Mouse (Mus musculus): ENCODE data around the gene Tor2a. TPM values are rescaled to one million over a fixed set of nuclear protein-coding genes. Genes with fewer than 3 reads are reported as not detected.

The Tor2a gene
- polyA plus RNA-seq, 1 experiment from 2014 or later: 74.9 TPM

DNA sequence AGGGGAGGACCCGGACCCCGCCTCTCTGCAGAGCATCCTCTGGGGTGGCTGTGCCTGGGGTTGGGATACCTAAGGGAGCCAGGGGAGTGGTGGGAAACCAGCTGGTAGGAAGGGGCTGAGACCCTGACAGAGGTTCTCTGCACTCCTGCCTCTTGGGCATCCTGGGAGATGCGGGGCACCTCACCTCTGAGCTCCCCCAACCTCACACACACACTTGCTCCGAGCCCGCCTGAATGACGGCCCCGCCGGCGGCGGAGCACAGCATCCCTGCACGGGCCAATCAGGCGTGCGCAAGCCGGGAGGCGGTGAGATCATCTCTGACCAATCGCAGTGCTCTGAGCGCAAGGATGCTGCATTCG, 14.9 kb upstream of the Tor2a start:
- Histone ChIP-seq H3K4me2 (ENCODE audit: low read length) (peak overlapping the region; percentile 70; the same call in 1 of the 2 replicates), H3K4me3 (replicated peaks; ENCODE audit: low read depth, low read length) (0 out of 2 replicates have a peak overlapping the region, but pooled peaks have one; percentile 28), H3K27ac (no peak overlapping the region), H3K9ac (ENCODE audit: low read depth, low read length) (no peak overlapping the region), H3K4me1 (replicated peaks; ENCODE audit: insufficient read depth, low read length) (peaks cover 13% of the 10 kb centered on the region; the same call in 1 of the 2 replicates), H3K36me3 (ENCODE audit: insufficient read depth, low read length) (peaks cover 7% of the 10 kb centered on the region; the same call in 1 of the 2 replicates), H3K27me3 (ENCODE audit: insufficient read depth, low read length) (no peaks in the 10 kb centered on the region; the same call in 1 of the 2 replicates), H3K9me3 (replicated peaks; ENCODE audit: low read length) (no peaks in the 10 kb centered on the region)
- TF ChIP-seq CTCF (IDR thresholded peaks at IDR 0.05; ENCODE audit: low read depth): no peak
- peak; percentile 38; the same call in 1 of the 2 replicates for ATAC-seq (replicated peaks; ENCODE audit: low FRiP score, low read depth)
- DNase-seq (ENCODE audit: low spot score): no peak
- 25% methylated on average over 18 of the region's 18 CpGs for WGBS

DNA sequence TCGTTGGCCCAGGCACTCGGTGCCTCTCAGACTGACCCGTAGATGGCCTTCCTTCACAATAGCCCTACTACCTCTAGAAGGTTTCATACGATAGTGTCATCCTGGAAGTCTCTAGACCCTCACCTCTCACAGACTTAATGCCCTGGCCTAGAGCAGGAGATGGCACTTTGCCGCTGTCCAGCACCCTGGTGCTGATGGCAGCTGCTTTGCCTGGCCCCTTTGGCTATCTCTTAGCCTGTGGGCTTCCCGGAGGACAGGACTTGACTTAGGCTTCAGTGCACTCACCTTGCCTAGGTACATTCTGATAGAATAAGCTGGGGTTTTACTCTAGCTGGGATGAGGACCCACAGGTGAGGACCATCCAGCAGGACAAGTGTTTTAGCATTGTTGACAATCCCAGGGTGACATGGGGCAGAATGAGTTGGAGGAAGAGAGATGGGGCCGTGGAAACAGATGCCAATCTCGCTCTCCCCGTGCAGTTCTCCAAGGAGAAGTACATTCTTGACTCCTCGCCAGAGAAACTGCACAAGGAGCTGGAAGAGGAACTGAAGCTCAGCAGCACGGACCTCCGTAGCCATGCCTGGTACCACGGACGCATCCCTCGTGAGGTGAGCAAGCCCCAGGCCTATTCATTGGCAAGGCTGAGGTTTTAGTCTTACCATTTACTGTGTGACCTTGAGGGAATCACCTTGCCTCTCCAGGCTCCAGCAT, 12.6 kb upstream of the Tor2a start:
- Histone ChIP-seq H3K4me1 (replicated peaks; ENCODE audit: insufficient read depth, low read length) (peaks cover 13% of the 10 kb centered on the region; the same call in 1 of the 2 replicates), H3K4me3 (replicated peaks; ENCODE audit: low read depth, low read length) (no peak overlapping the region), H3K27ac (no peak overlapping the region), H3K9me3 (replicated peaks; ENCODE audit: low read length) (no peaks in the 10 kb centered on the region), H3K36me3 (ENCODE audit: insufficient read depth, low read length) (peaks cover 7% of the 10 kb centered on the region; the same call in 1 of the 2 replicates), H3K9ac (ENCODE audit: low read depth, low read length) (no peak overlapping the region), H3K4me2 (ENCODE audit: low read length) (no peak overlapping the region), H3K27me3 (ENCODE audit: insufficient read depth, low read length) (no peaks in the 10 kb centered on the region; the same call in 1 of the 2 replicates)
- no peak for ATAC-seq (replicated peaks; ENCODE audit: low FRiP score, low read depth)
- TF ChIP-seq CTCF (IDR thresholded peaks at IDR 0.05; ENCODE audit: low read depth): no peak
- WGBS: 71% methylated on average over 15 of the region's 15 CpGs
- DNase-seq (ENCODE audit: low spot score): no peak

DNA sequence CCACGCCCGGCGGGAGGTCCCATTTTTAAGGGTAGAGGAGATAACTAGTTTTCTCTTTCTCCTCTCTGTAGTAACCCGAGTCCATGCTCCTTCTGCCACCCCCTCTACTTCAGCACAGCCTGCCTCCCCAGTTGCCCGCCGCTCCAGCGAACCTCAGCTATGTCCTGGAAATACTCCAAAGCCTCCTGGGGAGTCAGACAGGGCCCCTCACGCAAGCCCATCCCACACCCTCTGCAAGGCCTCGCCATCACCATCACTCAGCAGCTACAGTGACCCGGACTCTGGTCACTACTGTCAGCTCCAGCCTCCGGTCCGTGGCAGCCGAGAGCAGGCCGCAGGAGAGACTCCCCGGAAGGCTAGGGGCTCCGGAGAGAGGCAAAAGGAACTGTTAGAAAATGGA, 8.0 kb upstream of the Tor2a start:
- Histone ChIP-seq H3K9ac (ENCODE audit: low read depth, low read length) (no peak overlapping the region), H3K4me2 (ENCODE audit: low read length) (no peak overlapping the region), H3K9me3 (replicated peaks; ENCODE audit: low read length) (no peaks in the 10 kb centered on the region), H3K36me3 (ENCODE audit: insufficient read depth, low read length) (peaks cover 33% of the 10 kb centered on the region; the same call in 1 of the 2 replicates), H3K4me1 (replicated peaks; ENCODE audit: insufficient read depth, low read length) (0 out of 2 replicates have a peak, but pooled peaks cover 5% of the 10 kb centered on the region), H3K27ac (no peak overlapping the region), H3K4me3 (replicated peaks; ENCODE audit: low read depth, low read length) (no peak overlapping the region), H3K27me3 (ENCODE audit: insufficient read depth, low read length) (no peaks in the 10 kb centered on the region)
- WGBS: 80% methylated on average over 16 of the region's 16 CpGs
- no peak for ATAC-seq (replicated peaks; ENCODE audit: low FRiP score, low read depth)
- DNase-seq (ENCODE audit: low spot score): no peak
- TF ChIP-seq CTCF (IDR thresholded peaks at IDR 0.05; ENCODE audit: low read depth): no peak

DNA sequence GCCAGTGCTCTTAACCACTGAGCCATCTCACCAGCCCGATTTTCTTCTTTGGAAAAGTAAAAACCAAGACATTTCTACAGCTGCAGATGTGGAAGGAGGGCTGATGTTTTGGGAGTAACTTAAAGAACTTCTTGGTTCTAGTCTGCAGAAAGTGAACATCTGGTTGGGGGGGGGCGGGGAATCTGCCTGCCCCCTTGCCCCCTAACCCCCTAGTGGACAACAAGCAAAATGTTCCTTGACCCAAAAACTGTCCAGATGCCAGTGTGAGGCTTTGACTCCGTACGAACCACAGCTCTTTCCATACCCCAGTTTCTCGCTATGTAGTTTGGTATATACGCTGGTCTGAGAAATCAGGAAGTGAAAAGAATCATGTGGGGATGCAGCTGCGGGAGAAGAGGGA, 6.8 kb upstream of the Tor2a start:
- H3K36me3 ChIP-seq (ENCODE audit: insufficient read depth, low read length): peaks cover 40% of the 10 kb centered on the region; the same call in 1 of the 2 replicates
- H3K9ac ChIP-seq (ENCODE audit: low read depth, low read length): no peak overlapping the region
- 79% methylated on average over 7 of the region's 7 CpGs for WGBS

DNA sequence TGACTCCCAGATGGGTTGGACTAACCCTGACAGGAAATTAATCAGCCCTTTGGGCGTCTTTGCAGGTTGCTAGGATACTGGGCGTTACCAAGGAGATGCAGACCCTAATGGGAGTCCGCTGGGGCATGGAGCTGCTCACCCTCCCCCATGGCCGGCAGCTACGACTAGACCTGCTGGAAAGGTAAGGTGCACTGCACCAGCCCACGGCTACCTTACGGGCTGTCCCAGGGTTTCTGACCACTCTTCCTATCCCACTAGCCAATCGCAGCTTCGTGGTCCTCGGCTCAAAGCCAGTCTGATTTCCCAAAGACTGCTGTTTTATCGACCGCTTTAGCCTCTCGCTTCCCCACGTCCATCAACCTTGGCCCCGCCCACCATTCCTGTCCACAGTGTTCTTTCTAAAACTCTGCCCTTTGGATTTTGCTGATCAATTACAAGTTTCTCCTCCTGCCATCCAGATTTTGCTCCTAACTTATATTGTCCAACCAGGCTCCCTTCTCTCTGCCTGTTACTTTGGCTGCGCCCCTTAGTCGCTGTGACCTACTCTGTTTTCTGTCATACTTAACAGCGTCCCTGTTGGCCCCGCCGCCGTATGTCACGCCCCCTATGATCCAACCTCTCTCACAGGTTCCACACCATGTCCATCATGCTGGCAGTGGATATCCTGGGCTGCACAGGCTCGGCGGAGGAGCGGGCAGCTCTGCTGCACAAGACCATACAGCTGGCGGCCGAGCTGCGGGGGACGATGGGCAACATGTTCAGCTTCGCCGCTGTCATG, 6.0 kb upstream of the Tor2a start:
- peak; percentile 91 for ATAC-seq (replicated peaks; ENCODE audit: low FRiP score, low read depth)
- Histone ChIP-seq H3K4me3 (replicated peaks; ENCODE audit: low read depth, low read length) (peak overlapping the region; percentile 26), H3K27ac (peak overlapping the region; percentile 3), H3K9me3 (replicated peaks; ENCODE audit: low read length) (no peaks in the 10 kb centered on the region), H3K4me1 (replicated peaks; ENCODE audit: insufficient read depth, low read length) (0 out of 2 replicates have a peak, but pooled peaks cover 5% of the 10 kb centered on the region), H3K36me3 (ENCODE audit: insufficient read depth, low read length) (peaks cover 35% of the 10 kb centered on the region; the same call in 1 of the 2 replicates), H3K27me3 (ENCODE audit: insufficient read depth, low read length) (no peaks in the 10 kb centered on the region), H3K4me2 (ENCODE audit: low read length) (peak overlapping the region; percentile 61), H3K9ac (ENCODE audit: low read depth, low read length) (no peak overlapping the region)
- peak; percentile 22; the same call in 1 of the 2 replicates for TF ChIP-seq CTCF (IDR thresholded peaks at IDR 0.05; ENCODE audit: low read depth)
- WGBS: 21% methylated on average over 31 of the region's 31 CpGs
- peak; percentile 85 for DNase-seq (ENCODE audit: low spot score)

More for the DNA sequence above, 6.8 kb upstream of the Tor2a start:
- TF ChIP-seq CTCF (IDR thresholded peaks at IDR 0.05; ENCODE audit: low read depth): peak; percentile 36; the same call in 1 of the 2 replicates
- no peaks in the 10 kb centered on the region for H3K27me3 ChIP-seq (ENCODE audit: insufficient read depth, low read length)
- ATAC-seq (replicated peaks; ENCODE audit: low FRiP score, low read depth) (no peak), DNase-seq (ENCODE audit: low spot score) (no peak)
- H3K4me3 ChIP-seq (replicated peaks; ENCODE audit: low read depth, low read length): no peak overlapping the region
- H3K27ac ChIP-seq: no peak overlapping the region
- no peak overlapping the region; the same call in 1 of the 2 replicates for H3K4me2 ChIP-seq (ENCODE audit: low read length)
- H3K4me1 ChIP-seq (replicated peaks; ENCODE audit: insufficient read depth, low read length): 0 out of 2 replicates have a peak, but pooled peaks cover 5% of the 10 kb centered on the region
- H3K9me3 ChIP-seq (replicated peaks; ENCODE audit: low read length): no peaks in the 10 kb centered on the region

DNA sequence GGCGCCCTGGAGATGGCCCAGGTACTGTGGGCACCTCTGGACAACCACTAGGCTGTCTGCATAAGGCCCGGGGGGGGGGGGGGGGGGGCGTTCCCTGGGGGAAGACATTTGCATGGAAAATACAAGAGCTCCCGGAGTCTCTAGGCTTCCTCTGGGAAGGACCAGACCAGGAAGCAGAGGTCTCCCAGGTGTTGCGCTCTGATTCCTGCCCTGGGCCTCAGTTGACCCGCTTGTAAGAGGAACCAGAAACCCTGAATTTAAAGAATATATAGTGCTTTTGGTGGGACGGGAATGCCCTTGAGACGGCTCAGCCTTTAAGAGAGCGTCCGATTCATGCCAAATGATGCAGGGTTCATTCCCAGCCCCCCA, 5.4 kb upstream of the Tor2a start:
- DNase-seq (ENCODE audit: low spot score) (no peak), ATAC-seq (replicated peaks; ENCODE audit: low FRiP score, low read depth) (no peak)
- Histone ChIP-seq H3K4me3 (replicated peaks; ENCODE audit: low read depth, low read length) (peak overlapping the region; percentile 26), H3K27ac (peak overlapping the region; percentile 3), H3K4me1 (replicated peaks; ENCODE audit: insufficient read depth, low read length) (0 out of 2 replicates have a peak, but pooled peaks cover 5% of the 10 kb centered on the region), H3K9me3 (replicated peaks; ENCODE audit: low read length) (no peaks in the 10 kb centered on the region), H3K36me3 (ENCODE audit: insufficient read depth, low read length) (peaks cover 35% of the 10 kb centered on the region; the same call in 1 of the 2 replicates), H3K9ac (ENCODE audit: low read depth, low read length) (no peak overlapping the region), H3K27me3 (ENCODE audit: insufficient read depth, low read length) (no peaks in the 10 kb centered on the region), H3K4me2 (ENCODE audit: low read length) (peak overlapping the region; percentile 61)
- TF ChIP-seq CTCF (IDR thresholded peaks at IDR 0.05; ENCODE audit: low read depth): no peak
- 35% methylated on average over 8 of the region's 10 CpGs for WGBS

All from kidney, postnatal 0 days (tissue).